Mouse (Mus musculus) lung, adult 2 months (tissue): ENCODE measurements around the gene Mrpl1. TPM values are rescaled to one million over a fixed set of nuclear protein-coding genes. Genes with fewer than 3 reads are reported as not detected.

ENCODE experiments used
- DNase-seq: peaks from one replicate; pipeline ENCODE4 v3.0.0; 2022
- H3K4me1 ChIP-seq: fragments of 200-500 bp; 2 replicates; pipeline ENCODE4 v1.6.1; 2011; ENCODE audit warnings: low read length; ENCODE audit not compliant: control insufficient read depth, insufficient read depth
- H3K4me3 ChIP-seq: fragments of 200-500 bp; replicated peaks from 2 replicates; pipeline ENCODE3; 2011; ENCODE audit warnings: low read depth, mild to moderate bottlenecking, control low read depth, low read length; ENCODE audit errors: extremely low read depth
- CTCF ChIP-seq: fragments of 200-500 bp; IDR thresholded peaks from 2 replicates; pipeline ENCODE4 v1.5.1; 2011; ENCODE audit warnings: mild to moderate bottlenecking, low read length, control low read depth; ENCODE audit not compliant: insufficient read depth
- POLR2A ChIP-seq: fragments of 200-500 bp; IDR thresholded peaks from 2 replicates; pipeline ENCODE4 v1.6.1; 2011; ENCODE audit warnings: low read depth, mild to moderate bottlenecking, control low read depth, low read length, borderline replicate concordance; ENCODE audit errors: extremely low read depth
- WGBS: fragments of 180-500 bp; shearing (Covaris S2); methylation state at CpG from one replicate; pipeline ENCODE4 v1.1.7; 2018; 5-methylcytosine and 5-hydroxymethylcytosine counted together
- polyA plus RNA-seq: library from polyadenylated mRNA; depleted of rRNA; stranded (reverse); fragments of >200 nt; gene quantifications from 2 replicates; pipeline ENCODE4 v1.2.3, GENCODE M21; 2012; rRNA removed

Mrpl1 gene
- 1.4 and 2.0 TPM in 2 replicates for polyA plus RNA-seq

- peak within 1 kb of the TSS; percentile 79 for H3K4me3 ChIP-seq
- TF ChIP-seq POLR2A (no peak), CTCF (no peak)
- H3K4me1 ChIP-seq, result peaks cover 6% of the 10 kb centered on the region; the same call in 1 of the 2 replicates
- WGBS, result 1% methylated on average over 17 of the region's 17 CpGs
- DNase-seq, result peak; percentile 43
Measured at GRCm38 (mm10) chr5:96209459-96209858, at the start of gene Mrpl1. Mrpl1 (plus strand) TSS chr5:96209493.

GRCm38 (mm10) chr5:96160467-96161262 lies 48.6 kb upstream of the Mrpl1 start:
- Histone ChIP-seq H3K4me3 (peak overlapping the region; percentile 94), H3K4me1 (peaks cover 11% of the 10 kb centered on the region)
- no peak for TF ChIP-seq POLR2A
- no peak for TF ChIP-seq CTCF
- DNase-seq, result peak; percentile 51
- WGBS, result under 1% methylated on average over 50 of the region's 50 CpGs

- no peak for DNase-seq
- peaks cover 11% of the 10 kb centered on the region for H3K4me1 ChIP-seq
- H3K4me3 ChIP-seq, result peak overlapping the region; percentile 94
- WGBS, result 2% methylated on average over 45 of the region's 45 CpGs
- no peak for TF ChIP-seq POLR2A
- TF ChIP-seq CTCF, result no peak
Measured at GRCm38 (mm10) chr5:96161263-96161577, 48.1 kb upstream of the Mrpl1 start.

- under 1% methylated on average over 113 of the region's 114 CpGs for WGBS
- TF ChIP-seq POLR2A, result no peak
- no peak for TF ChIP-seq CTCF
- Histone ChIP-seq H3K4me3 (peak overlapping the region; percentile 94), H3K4me1 (peaks cover 11% of the 10 kb centered on the region)
- DNase-seq, result peak; percentile 67
Measured at GRCm38 (mm10) chr5:96161578-96162398, 47.5 kb upstream of the Mrpl1 start.

- Histone ChIP-seq H3K4me1 (peaks cover 11% of the 10 kb centered on the region), H3K4me3 (peak overlapping the region; percentile 94)
- DNase-seq, result peak; percentile 81
- WGBS, result under 1% methylated on average over 54 of the region's 56 CpGs
- no peak for TF ChIP-seq CTCF
- peak; percentile 68; the same call in 1 of the 2 replicates for TF ChIP-seq POLR2A
Measured at GRCm38 (mm10) chr5:96162399-96163331, 46.6 kb upstream of the Mrpl1 start.

GRCm38 (mm10) chr5:96163396-96164020 lies 45.8 kb upstream of the Mrpl1 start:
- no peak for DNase-seq
- TF ChIP-seq CTCF (no peak), POLR2A (no peak)
- peaks cover 11% of the 10 kb centered on the region for H3K4me1 ChIP-seq
- 13% methylated on average over 1 of the region's 1 CpGs for WGBS
- peak overlapping the region; percentile 75 for H3K4me3 ChIP-seq

GRCm38 (mm10) chr5:96164021-96164411 lies 45.3 kb upstream of the Mrpl1 start, which contains the start of gene Cnot6l:
Cnot6l (minus strand) TSS chr5:96164171.
- DNase-seq, result peak; percentile 23
- Histone ChIP-seq H3K4me3 (peak within 1 kb of the TSS; percentile 75), H3K4me1 (peaks cover 11% of the 10 kb centered on the region)
- TF ChIP-seq CTCF, result no peak
- peak; percentile 62; the same call in 1 of the 2 replicates for TF ChIP-seq POLR2A
- WGBS, result 9% methylated on average over 5 of the region's 5 CpGs

- WGBS, result 84% methylated on average over 2 of the region's 2 CpGs
- H3K4me1 ChIP-seq, result peaks cover 9% of the 10 kb centered on the region
- no peak for TF ChIP-seq CTCF
- no peak for TF ChIP-seq POLR2A
- no peak for DNase-seq
- H3K4me3 ChIP-seq, result no peak overlapping the region
Measured at GRCm38 (mm10) chr5:96166761-96167160, 42.5 kb upstream of the Mrpl1 start.

GRCm38 (mm10) chr5:96170443-96170842 lies 38.9 kb upstream of the Mrpl1 start:
- no peak for TF ChIP-seq CTCF
- no peak for TF ChIP-seq POLR2A
- Histone ChIP-seq H3K4me1 (peaks cover 2% of the 10 kb centered on the region; the same call in 1 of the 2 replicates), H3K4me3 (no peak overlapping the region)
- no peak for DNase-seq
- 47% methylated on average over 3 of the region's 3 CpGs for WGBS
